Mouse (Mus musculus): ENCODE data around the gene Ptprd.

- no peak for TF ChIP-seq POLR2A (IDR thresholded peaks at IDR 0.05; ENCODE audit: control insufficient read depth in 1 of 2, insufficient read depth in 1 of 2, low read depth in 1 of 2, low read length in 2 of 2, poor library complexity in 1 of 2)
- TF ChIP-seq CTCF (IDR thresholded peaks at IDR 0.05 in 2 of 3, conservative IDR thresholded peaks at IDR 0.05 in 1 of 3; ENCODE audit: control insufficient read depth in 1 of 3, insufficient read depth in 1 of 3, low read depth in 2 of 3, low read length in 3 of 3, poor library complexity in 1 of 3, severe bottlenecking in 1 of 3): no peak
- no peak for TF ChIP-seq POLR2AphosphoS2 (IDR thresholded peaks at IDR 0.05; ENCODE audit: low read length)
- TF ChIP-seq MEF2A (IDR thresholded peaks at IDR 0.05; ENCODE audit: extremely low read depth, insufficient replicate concordance, low read depth, low read length, poor library complexity, severe bottlenecking): no peak
- no peak for TF ChIP-seq GABPA (IDR thresholded peaks at IDR 0.05; ENCODE audit: low read depth, low read length)
- no peak for TF ChIP-seq EP300 (IDR thresholded peaks at IDR 0.05; ENCODE audit: low read depth in 1 of 2, low read length in 2 of 2)
These were observed 1551.6 kb downstream of the Ptprd start for GRCm38 (mm10) chr4:76660146-76660545.

Measured in MEL (cell line).